Mouse (Mus musculus) thymus, postnatal 25 days (tissue): ENCODE data around the gene Atp11a.

Experiments used
- DNase-seq: peaks from one replicate; pipeline ENCODE4 v3.0.0; 2022

Gene Atp11a

GRCm38 (mm10) chr8:12874194-12874791 lies 117.5 kb downstream of the Atp11a start:
- peak; percentile 21 for DNase-seq

- no peak for DNase-seq
Observed at GRCm38 (mm10) chr8:12874971-12875370, 118.2 kb downstream of the Atp11a start.

- no peak for DNase-seq
Observed at GRCm38 (mm10) chr8:12877126-12877525, 120.3 kb downstream of the Atp11a start.

- no peak for DNase-seq
Observed at GRCm38 (mm10) chr8:12880163-12880562, 123.3 kb downstream of the Atp11a start.

GRCm38 (mm10) chr8:12883051-12884004 lies 126.5 kb downstream of the Atp11a start:
- DNase-seq: no peak

- no peak for DNase-seq
Observed at GRCm38 (mm10) chr8:12887772-12888435, 131.1 kb downstream of the Atp11a start.

GRCm38 (mm10) chr8:12889046-12889598 lies 132.3 kb downstream of the Atp11a start:
- DNase-seq: no peak

GRCm38 (mm10) chr8:12892882-12893446 lies 136.2 kb downstream of the Atp11a start:
- DNase-seq: no peak

GRCm38 (mm10) chr8:12893797-12894578 lies 137.2 kb downstream of the Atp11a start:
- no peak for DNase-seq

GRCm38 (mm10) chr8:12894783-12895534 lies 138.1 kb downstream of the Atp11a start:
- no peak for DNase-seq

GRCm38 (mm10) chr8:12895535-12896150 lies 138.8 kb downstream of the Atp11a start:
- no peak for DNase-seq

- peak; percentile 45 for DNase-seq
Observed at GRCm38 (mm10) chr8:12896494-12897373, 139.9 kb downstream of the Atp11a start.

- DNase-seq: no peak
Observed at GRCm38 (mm10) chr8:12897815-12898214, 141.0 kb downstream of the Atp11a start.

- DNase-seq: no peak
Observed at GRCm38 (mm10) chr8:12903790-12904415, 147.1 kb downstream of the Atp11a start.

- no peak for DNase-seq
Observed at GRCm38 (mm10) chr8:12905122-12905521, 148.3 kb downstream of the Atp11a start.

- DNase-seq: no peak
Observed at GRCm38 (mm10) chr8:12905599-12906321, 148.9 kb downstream of the Atp11a start.

GRCm38 (mm10) chr8:12906597-12906996 lies 149.8 kb downstream of the Atp11a start:
- DNase-seq: no peak

- DNase-seq: no peak
Observed at GRCm38 (mm10) chr8:12907730-12908129, 150.9 kb downstream of the Atp11a start.

- DNase-seq: no peak
Observed at GRCm38 (mm10) chr8:12912011-12912410, 155.2 kb downstream of the Atp11a start.
